Comparison of ENCODE assay signal across 10 mouse cellular contexts in the genomic region with DNA sequence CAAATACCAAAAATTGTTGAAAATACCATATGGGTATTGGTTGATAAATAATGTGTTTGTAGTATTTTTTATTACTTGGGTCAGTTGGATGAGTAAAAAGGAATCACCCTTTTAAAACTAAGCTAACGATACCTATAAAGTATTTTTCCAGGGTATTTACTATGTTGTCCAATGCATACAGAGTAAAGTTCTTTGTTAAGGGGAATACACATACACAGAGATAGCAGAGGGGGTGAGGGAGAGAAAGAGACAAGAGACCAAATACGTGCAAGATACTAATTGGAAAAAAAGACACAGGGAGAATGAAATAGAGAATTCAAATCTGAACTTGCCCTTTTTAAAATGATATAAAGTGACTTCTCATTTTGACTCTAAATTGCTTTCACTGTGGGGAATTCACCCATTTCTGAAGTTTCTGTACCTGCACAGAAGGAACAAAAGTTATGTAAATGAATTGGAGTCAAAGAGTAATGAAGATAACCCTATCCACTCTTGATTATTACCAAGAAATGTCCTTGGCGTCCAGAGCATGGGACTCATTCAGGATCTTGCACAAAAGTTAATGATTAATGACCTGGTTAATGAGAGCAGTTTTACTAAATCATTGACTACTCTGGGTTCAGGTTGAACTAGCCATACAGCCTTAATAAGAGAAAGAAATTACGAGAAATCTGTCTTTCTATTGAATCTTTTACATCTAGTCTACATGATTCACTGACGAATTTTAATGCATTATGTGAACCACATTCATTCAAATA.
"Had no signal": no experiment of that assay in that cellular context is flagged by ENCODE, and none has a peak within 500 bp of the region (broad histone marks: within the 10 kb centered on the region; RNA-seq: fewer than 3 reads in every experiment).

No protein-coding gene starts in this region.

- H3K36me3 ChIP-seq: hindbrain, embryonic 15.5 days; limb, embryonic 15.5 days; midbrain, embryonic 12.5 days; neural tube, embryonic 13.5 days had no signal

- DNase-seq: lung, adult 18-20 months; right cerebral cortex, postnatal 14 days; thymus, postnatal 4 days had no signal

- H3K4me3 ChIP-seq: hindbrain, embryonic 15.5 days; left cerebral cortex, adult 2 months; limb, embryonic 15.5 days; midbrain, embryonic 12.5 days; neural tube, embryonic 13.5 days had no signal

- H3K4me1 ChIP-seq: hindbrain, embryonic 15.5 days; limb, embryonic 15.5 days; midbrain, embryonic 12.5 days; neural tube, embryonic 13.5 days had no signal

- H3K27ac ChIP-seq: hindbrain, embryonic 15.5 days; left cerebral cortex, adult 2 months; limb, embryonic 15.5 days; liver, embryonic 14.5 days; midbrain, embryonic 12.5 days; neural tube, embryonic 13.5 days had no signal

- H3K4me2 ChIP-seq: hindbrain, embryonic 15.5 days; limb, embryonic 15.5 days; midbrain, embryonic 12.5 days; neural tube, embryonic 13.5 days had no signal

- H3K9ac ChIP-seq: hindbrain, embryonic 15.5 days; limb, embryonic 15.5 days; liver, embryonic 14.5 days; midbrain, embryonic 12.5 days; neural tube, embryonic 13.5 days had no signal

- ATAC-seq: midbrain, embryonic 16.5 days had no signal

- H3K27me3 ChIP-seq: hindbrain, embryonic 15.5 days; limb, embryonic 15.5 days; midbrain, embryonic 12.5 days; neural tube, embryonic 13.5 days had no signal

- H3K9me3 ChIP-seq: hindbrain, embryonic 15.5 days; limb, embryonic 15.5 days had no signal
